ENCODE assay signal across 14 mouse cellular contexts in genomic region chr1:43168618-43169017, GRCm38 (mm10). TPM values are rescaled to one million over a fixed set of nuclear protein-coding genes. Genes with fewer than 3 reads are reported as not detected.
DNase-seq lines count a peak whose midpoint lies in the region; ATAC-seq and TF ChIP-seq lines count a peak whose summit lies in the region.
"Had no signal": no experiment of that assay in that cellular context is flagged by ENCODE, and none has a peak within 500 bp of the region (broad histone marks: within the 10 kb centered on the region; RNA-seq: fewer than 3 reads in every experiment).

No protein-coding gene starts in this region.

- peaks cover 2% of the 10 kb centered on the region for H3K79me2 ChIP-seq in C2C12 (ENCODE audit: control insufficient read depth, insufficient read depth)

- DNase-seq in embryonic facial prominence, embryonic 10.5 days (ENCODE audit: low spot score): no peak
- no peak for DNase-seq in kidney, postnatal 25 days
- no peak for DNase-seq in cerebellum, postnatal 36 days
- DNase-seq in ovary, postnatal 14 days (ENCODE audit: low spot score): no peak
- DNase-seq: B cell, adult 2 months; cerebellum, adult 9-10 months; layer of hippocampus, adult 9-11 months; lung, embryonic 14.5 days; thymus, postnatal 25 days had no signal

- H3K36me3 ChIP-seq in embryonic facial prominence, embryonic 13.5 days: no peaks in the 10 kb centered on the region
- no peaks in the 10 kb centered on the region for H3K36me3 ChIP-seq in embryonic facial prominence, embryonic 10.5 days (replicated peaks)
- no peaks in the 10 kb centered on the region for H3K36me3 ChIP-seq in kidney, embryonic 16.5 days (ENCODE audit: insufficient read depth, low read length)
- H3K36me3 ChIP-seq in C2C12 (ENCODE audit: control insufficient read depth, insufficient read depth): no peaks in the 10 kb centered on the region
- peaks cover 7% of the 10 kb centered on the region for H3K36me3 ChIP-seq in heart, embryonic 16.5 days (ENCODE audit: control insufficient read depth, insufficient read depth)

- no peaks in the 10 kb centered on the region for H3K9me3 ChIP-seq in embryonic facial prominence, embryonic 13.5 days
- H3K9me3 ChIP-seq in embryonic facial prominence, embryonic 10.5 days: no peaks in the 10 kb centered on the region
- H3K9me3 ChIP-seq in kidney, embryonic 16.5 days (ENCODE audit: low read length): 0 out of 2 replicates have a peak, but pooled peaks cover 4% of the 10 kb centered on the region
- H3K9me3 ChIP-seq in heart, embryonic 16.5 days (replicated peaks; ENCODE audit: control insufficient read depth, low read length): no peaks in the 10 kb centered on the region

- TF ChIP-seq CTCF in C2C12 (IDR thresholded peaks at IDR 0.05; ENCODE audit: control insufficient read depth, insufficient read depth, insufficient read length): no peak

- H3K4me2 ChIP-seq in embryonic facial prominence, embryonic 13.5 days: no peak overlapping the region
- no peak overlapping the region for H3K4me2 ChIP-seq in kidney, embryonic 16.5 days (replicated peaks; ENCODE audit: low read depth, low read length)
- no peak overlapping the region for H3K4me2 ChIP-seq in heart, embryonic 16.5 days (ENCODE audit: low read depth, low read length)
- H3K4me2 ChIP-seq: lung, embryonic 14.5 days had no signal

- H3K9ac ChIP-seq in embryonic facial prominence, embryonic 13.5 days: no peak overlapping the region
- peak overlapping the region; percentile 2; the same call in 1 of the 2 replicates for H3K9ac ChIP-seq in kidney, embryonic 16.5 days (replicated peaks; ENCODE audit: low read length)
- no peak overlapping the region for H3K9ac ChIP-seq in heart, embryonic 16.5 days (ENCODE audit: low read length)
- H3K9ac ChIP-seq: lung, embryonic 14.5 days had no signal

- H3ac ChIP-seq in C2C12 (ENCODE audit: control insufficient read depth, insufficient read length, low read depth): no peak overlapping the region

- H3K4me3 ChIP-seq in embryonic facial prominence, embryonic 13.5 days: no peak overlapping the region
- no peak overlapping the region for H3K4me3 ChIP-seq in embryonic facial prominence, embryonic 10.5 days
- no peak overlapping the region for H3K4me3 ChIP-seq in kidney, embryonic 16.5 days (ENCODE audit: low read length)
- H3K4me3 ChIP-seq in C2C12 (ENCODE audit: insufficient read depth, poor library complexity, severe bottlenecking): no peak overlapping the region
- no peak overlapping the region for H3K4me3 ChIP-seq in heart, embryonic 16.5 days (ENCODE audit: low read length)

- no peaks in the 10 kb centered on the region for H3K27me3 ChIP-seq in embryonic facial prominence, embryonic 13.5 days
- peaks cover 14% of the 10 kb centered on the region for H3K27me3 ChIP-seq in embryonic facial prominence, embryonic 10.5 days (replicated peaks; ENCODE audit: low read depth, poor library complexity, severe bottlenecking)
- H3K27me3 ChIP-seq in kidney, embryonic 16.5 days (ENCODE audit: insufficient read depth, low read length): no peaks in the 10 kb centered on the region
- H3K27me3 ChIP-seq in C2C12 (ENCODE audit: control insufficient read depth, insufficient read depth, insufficient read length): no peaks in the 10 kb centered on the region
- H3K27me3 ChIP-seq in heart, embryonic 16.5 days (ENCODE audit: control insufficient read depth, insufficient read depth, low read length): no peaks in the 10 kb centered on the region

- H3K27ac ChIP-seq in embryonic facial prominence, embryonic 13.5 days: peak overlapping the region; percentile 72
- no peak overlapping the region for H3K27ac ChIP-seq in embryonic facial prominence, embryonic 10.5 days (replicated peaks)
- H3K27ac ChIP-seq in kidney, embryonic 16.5 days (ENCODE audit: low read length): peak overlapping the region; percentile 82
- H3K27ac ChIP-seq in heart, embryonic 16.5 days (ENCODE audit: low read length): peak overlapping the region; percentile 8

- peaks cover 20% of the 10 kb centered on the region for H3K4me1 ChIP-seq in embryonic facial prominence, embryonic 13.5 days
- peaks cover 17% of the 10 kb centered on the region for H3K4me1 ChIP-seq in embryonic facial prominence, embryonic 10.5 days
- H3K4me1 ChIP-seq in kidney, embryonic 16.5 days (ENCODE audit: insufficient read depth, low read length): peaks cover 33% of the 10 kb centered on the region
- peaks cover 57% of the 10 kb centered on the region for H3K4me1 ChIP-seq in heart, embryonic 16.5 days (ENCODE audit: control insufficient read depth, insufficient read depth, low read length)

- 85% methylated on average over 7 of the region's 7 CpGs for WGBS in embryonic facial prominence, embryonic 13.5 days
- 86% methylated on average over 7 of the region's 7 CpGs for WGBS in embryonic facial prominence, embryonic 10.5 days
- 64% methylated on average over 7 of the region's 7 CpGs for WGBS in kidney, embryonic 16.5 days
- WGBS in heart, embryonic 16.5 days: 59% methylated on average over 7 of the region's 7 CpGs

- no peak for ATAC-seq in embryonic facial prominence, embryonic 13.5 days (ENCODE audit: insufficient number of reproducible peaks, insufficient read depth, low FRiP score, low TSS enrichment, low read depth)
- no peak for ATAC-seq in kidney, embryonic 16.5 days (ENCODE audit: low FRiP score, low TSS enrichment)
- no peak for ATAC-seq in heart, embryonic 16.5 days (replicated peaks; ENCODE audit: extremely low read depth, insufficient read depth, low FRiP score)
- ATAC-seq: inflammation-experienced regulatory T-cells, adult 6 months had no signal

- H3K79me3 ChIP-seq in C2C12 (ENCODE audit: low read depth): no peaks in the 10 kb centered on the region

TF ChIP-seq in C2C12, 6 proteins besides CTCF, POLR2A, EP300 and RAD21:
- TF ChIP-seq MYOG (IDR thresholded peaks at IDR 0.05; ENCODE audit: control insufficient read depth, extremely low read depth, insufficient read length) (no peak), MAX (IDR thresholded peaks at IDR 0.05) (no peak), FOSL1 (IDR thresholded peaks at IDR 0.05; ENCODE audit: insufficient read depth, low read length, poor library complexity, severe bottlenecking) (peak; percentile 89), CEBPB (IDR thresholded peaks at IDR 0.05; ENCODE audit: low read depth) (peak; percentile 79), USF1 (IDR thresholded peaks at IDR 0.05; ENCODE audit: low read depth) (peak; percentile 7), MYOD1 (IDR thresholded peaks at IDR 0.05; ENCODE audit: control insufficient read depth, insufficient read length, low read depth) (peak; percentile 20)

RNA-seq across cellular contexts. Expression of gene Fhl2, which starts 28.2 kb away (rescaled TPM):
- polyA plus RNA-seq in embryonic facial prominence, embryonic 13.5 days (2015; fragmentation: Nextera tagmentation; extraction: Ambion mirVana): 13.3 TPM in 2 replicates
- 10.7 and 11.2 TPM in 2 replicates for polyA plus RNA-seq in embryonic facial prominence, embryonic 10.5 days (2016; fragmentation: Nextera tagmentation; extraction: Ambion mirVana)
- 101 and 104 TPM in 2 replicates for polyA plus RNA-seq in kidney, embryonic 16.5 days (2015; fragmentation: Nextera tagmentation; extraction: Ambion mirVana)
- 135 TPM for polyA plus RNA-seq in C2C12 (2012; fragmentation: generic; extraction: Trizol)
- 426 and 443 TPM in 2 replicates for polyA plus RNA-seq in heart, embryonic 16.5 days (2015; fragmentation: Nextera tagmentation; extraction: Ambion mirVana)
